Mouse (Mus musculus) kidney, embryonic 14.5 days (tissue): ENCODE measurements at regions not wholly inside any gene's neighbourhood (a gene's known extent, or its start where the extent isn't known, plus 50 kb on each side); places are given as distances from the start of the nearest gene placed in this dataset.

Experiments used
- ATAC-seq: fragments of 200-750 bp; cut with Nextera tagmentation; 2 replicates; pipeline ENCODE4 v1.8.0; 2017; ENCODE audit warnings: moderate number of reproducible peaks, mild to moderate bottlenecking, moderate TSS enrichment, moderate library complexity; ENCODE audit not compliant: low FRiP score, low TSS enrichment
- H3K27ac ChIP-seq: fragments of 300-500 bp; sonication (generic); 2 replicates; pipeline ENCODE4 v1.5.1; 2014; ENCODE audit warnings: low read depth, mild to moderate bottlenecking, low read length, moderate library complexity, mixed read lengths
- H3K27me3 ChIP-seq: fragments of 300-500 bp; sonication (generic); 2 replicates; pipeline ENCODE4 v1.6.1; 2014; ENCODE audit warnings: mild to moderate bottlenecking, low read length; ENCODE audit not compliant: control insufficient read depth, insufficient read depth
- H3K36me3 ChIP-seq: fragments of 300-500 bp; sonication (generic); 2 replicates; pipeline ENCODE4 v1.6.1; 2014; ENCODE audit warnings: low read length, mixed read lengths; ENCODE audit not compliant: control insufficient read depth, insufficient read depth
- H3K4me1 ChIP-seq: fragments of 300-500 bp; sonication (generic); 2 replicates; pipeline ENCODE4 v1.6.1; 2014; ENCODE audit warnings: low read length, mixed read lengths; ENCODE audit not compliant: control insufficient read depth, insufficient read depth
- H3K4me2 ChIP-seq: fragments of 300-500 bp; sonication (generic); replicated peaks from 2 replicates; pipeline ENCODE4 v1.6.1; 2014; ENCODE audit warnings: low read depth, mild to moderate bottlenecking, low read length
- H3K4me3 ChIP-seq: fragments of 300-500 bp; sonication (generic); 2 replicates; pipeline ENCODE4 v1.5.1; 2014; ENCODE audit warnings: mild to moderate bottlenecking, low read length
- H3K9ac ChIP-seq: fragments of 300-500 bp; sonication (generic); 2 replicates; pipeline ENCODE4 v1.6.1; 2014; ENCODE audit warnings: low read depth, mild to moderate bottlenecking, low read length, moderate library complexity
- H3K9me3 ChIP-seq: fragments of 300-500 bp; sonication (generic); 2 replicates; pipeline ENCODE4 v1.6.1; 2016; ENCODE audit warnings: low read length; ENCODE audit not compliant: control insufficient read depth
- WGBS: fragments of 180-500 bp; shearing (Covaris S2); extraction: QIAGEN DNeasy Blood & Tissue Kit; methylation state at CpG from one replicate; pipeline ENCODE4 v1.1.7; 2014; 5-methylcytosine and 5-hydroxymethylcytosine counted together

- H3K9ac ChIP-seq: no peak overlapping the region
- 0 out of 2 replicates have a peak, but pooled peaks cover 4% of the 10 kb centered on the region for H3K4me1 ChIP-seq
- H3K4me2 ChIP-seq: no peak overlapping the region
- H3K36me3 ChIP-seq: no peaks in the 10 kb centered on the region
- no peaks in the 10 kb centered on the region for H3K27me3 ChIP-seq
- ATAC-seq: no peak
- H3K4me3 ChIP-seq: no peak overlapping the region
- no peak overlapping the region for H3K27ac ChIP-seq
- H3K9me3 ChIP-seq: no peaks in the 10 kb centered on the region
- 90% methylated on average over 2 of the region's 2 CpGs for WGBS
Observed at GRCm38 (mm10) chr15:69253698-69254097, 2753.0 kb upstream of the Lrrc6 start.

GRCm38 (mm10) chr15:69252095-69252494, 2751.4 kb upstream of the Lrrc6 start:
- Histone ChIP-seq H3K27ac (no peak overlapping the region), H3K27me3 (no peaks in the 10 kb centered on the region), H3K9ac (no peak overlapping the region), H3K9me3 (no peaks in the 10 kb centered on the region), H3K4me2 (no peak overlapping the region), H3K4me3 (no peak overlapping the region), H3K4me1 (no peaks in the 10 kb centered on the region), H3K36me3 (no peaks in the 10 kb centered on the region)
- ATAC-seq: no peak
- WGBS: 78% methylated on average over 3 of the region's 3 CpGs

GRCm38 (mm10) chr15:69246190-69246966, 2745.7 kb upstream of the Lrrc6 start:
- 66% methylated on average over 3 of the region's 3 CpGs for WGBS
- Histone ChIP-seq H3K4me3 (no peak overlapping the region), H3K36me3 (no peaks in the 10 kb centered on the region), H3K27me3 (no peaks in the 10 kb centered on the region), H3K9ac (no peak overlapping the region), H3K9me3 (no peaks in the 10 kb centered on the region), H3K4me2 (no peak overlapping the region), H3K27ac (no peak overlapping the region), H3K4me1 (no peaks in the 10 kb centered on the region)
- ATAC-seq: no peak

- H3K9ac ChIP-seq: no peak overlapping the region
- WGBS: 67% methylated on average over 1 of the region's 1 CpGs
- H3K27me3 ChIP-seq: no peaks in the 10 kb centered on the region
- H3K27ac ChIP-seq: no peak overlapping the region
- no peaks in the 10 kb centered on the region for H3K9me3 ChIP-seq
- H3K4me2 ChIP-seq: no peak overlapping the region
- no peak for ATAC-seq
- H3K4me1 ChIP-seq: no peaks in the 10 kb centered on the region
- H3K36me3 ChIP-seq: no peaks in the 10 kb centered on the region
- no peak overlapping the region for H3K4me3 ChIP-seq
Observed at GRCm38 (mm10) chr15:69235271-69235670, 2734.6 kb upstream of the Lrrc6 start.

- 80% methylated on average over 6 of the region's 6 CpGs for WGBS
- ATAC-seq: no peak
Observed at GRCm38 (mm10) chr15:69224619-69225587, 2724.2 kb upstream of the Lrrc6 start.

DNA sequence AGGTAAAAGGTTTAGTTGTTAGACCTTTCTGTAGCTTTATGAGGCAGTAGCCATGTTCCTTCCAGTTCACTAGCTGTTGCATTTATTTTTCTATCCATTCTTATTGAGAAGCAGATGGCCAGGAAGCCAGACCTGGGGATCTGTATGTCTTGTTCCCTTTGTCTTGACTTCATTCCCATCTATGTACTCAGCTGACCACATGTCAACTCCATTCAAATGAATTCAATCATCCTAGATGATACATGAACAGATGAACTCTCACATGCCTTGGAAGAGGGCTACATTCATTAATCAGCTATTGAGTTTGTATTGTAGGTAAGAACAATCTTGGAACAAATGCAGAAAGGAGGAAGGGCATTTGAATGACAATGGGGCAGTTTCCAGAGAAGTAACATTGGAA, 2722.7 kb upstream of the Lrrc6 start:
- Histone ChIP-seq H3K4me1 (no peaks in the 10 kb centered on the region), H3K9me3 (no peaks in the 10 kb centered on the region), H3K4me2 (no peak overlapping the region), H3K36me3 (no peaks in the 10 kb centered on the region), H3K4me3 (no peak overlapping the region), H3K27me3 (no peaks in the 10 kb centered on the region), H3K9ac (no peak overlapping the region), H3K27ac (no peak overlapping the region)
- no peak for ATAC-seq

More at GRCm38 (mm10) chr15:69224619-69225587, 2724.2 kb upstream of the Lrrc6 start:
- Histone ChIP-seq H3K36me3 (no peaks in the 10 kb centered on the region), H3K9me3 (no peaks in the 10 kb centered on the region), H3K4me2 (no peak overlapping the region), H3K27me3 (no peaks in the 10 kb centered on the region), H3K4me3 (no peak overlapping the region), H3K9ac (no peak overlapping the region), H3K4me1 (no peaks in the 10 kb centered on the region), H3K27ac (no peak overlapping the region)

GRCm38 (mm10) chr15:69222391-69222790, 2721.7 kb upstream of the Lrrc6 start:
- no peak overlapping the region for H3K9ac ChIP-seq
- H3K4me2 ChIP-seq: no peak overlapping the region
- no peaks in the 10 kb centered on the region for H3K4me1 ChIP-seq
- no peak overlapping the region for H3K27ac ChIP-seq
- WGBS: 90% methylated on average over 1 of the region's 1 CpGs
- no peak overlapping the region for H3K4me3 ChIP-seq
- no peaks in the 10 kb centered on the region for H3K27me3 ChIP-seq
- no peak for ATAC-seq
- H3K9me3 ChIP-seq: no peaks in the 10 kb centered on the region
- H3K36me3 ChIP-seq: no peaks in the 10 kb centered on the region
